Comparison of ENCODE assay signal across 10 mouse cellular contexts in genomic region chr4:147343042-147343908, GRCm38 (mm10). TPM values are rescaled to one million over a fixed set of nuclear protein-coding genes. Genes with fewer than 3 reads are reported as not detected.
DNase-seq lines count a peak whose midpoint lies in the region; ATAC-seq and TF ChIP-seq lines count a peak whose summit lies in the region.
"Not testable (repeated sequence)": the region's sequence is repeated elsewhere in the genome, so short reads cannot be mapped to it uniquely, and the experiment has no call there.
"Had no signal": no experiment of that assay in that cellular context is flagged by ENCODE, and none has a peak within 500 bp of the region (broad histone marks: within the 10 kb centered on the region; RNA-seq: fewer than 3 reads in every experiment).

No protein-coding gene starts in this region.

- peaks cover 23% of the 10 kb centered on the region for H3K9me3 ChIP-seq in G1E (replicated peaks)
- H3K9me3 ChIP-seq in embryonic facial prominence, embryonic 12.5 days, result peaks cover 49% of the 10 kb centered on the region
- peaks cover 35% of the 10 kb centered on the region for H3K9me3 ChIP-seq in hindbrain, embryonic 11.5 days (ENCODE audit: control insufficient read depth, low read length)
- peaks cover 54% of the 10 kb centered on the region for H3K9me3 ChIP-seq in kidney, embryonic 15.5 days (replicated peaks)
- peaks cover 18% of the 10 kb centered on the region for H3K9me3 ChIP-seq in liver, embryonic 16.5 days (replicated peaks; ENCODE audit: control insufficient read depth, low read length)
- H3K9me3 ChIP-seq in midbrain, embryonic 13.5 days, result peaks cover 65% of the 10 kb centered on the region
- peaks cover 30% of the 10 kb centered on the region for H3K9me3 ChIP-seq in stomach, embryonic 16.5 days (replicated peaks; ENCODE audit: control insufficient read depth, low read length)

- H3K4me3 ChIP-seq in G1E (ENCODE audit: low read depth, low read length); embryonic facial prominence, embryonic 12.5 days; hindbrain, embryonic 11.5 days (ENCODE audit: low read depth, low read length); kidney, embryonic 15.5 days (replicated peaks); liver, embryonic 16.5 days (ENCODE audit: low read depth, low read length); midbrain, embryonic 13.5 days (replicated peaks); stomach, embryonic 16.5 days (replicated peaks; ENCODE audit: low read length): not testable (repeated sequence)

- 72% methylated on average over 6 of the region's 6 CpGs for WGBS in embryonic facial prominence, embryonic 12.5 days
- 77% methylated on average over 6 of the region's 6 CpGs for WGBS in hindbrain, embryonic 11.5 days
- WGBS in kidney, embryonic 15.5 days, result 74% methylated on average over 6 of the region's 6 CpGs
- WGBS in liver, embryonic 16.5 days (ENCODE audit: insufficient replicate concordance), result 58% methylated on average over 6 of the region's 6 CpGs
- 73% methylated on average over 6 of the region's 6 CpGs for WGBS in midbrain, embryonic 13.5 days
- 76% methylated on average over 6 of the region's 6 CpGs for WGBS in stomach, embryonic 16.5 days

- TF ChIP-seq CTCF in G1E (IDR thresholded peaks at IDR 0.05; ENCODE audit: low read depth, low read length), result not testable (repeated sequence)

- H3K4me1 ChIP-seq in G1E (ENCODE audit: insufficient read depth, low read depth, low read length); embryonic facial prominence, embryonic 12.5 days; hindbrain, embryonic 11.5 days (replicated peaks; ENCODE audit: control insufficient read depth, insufficient read depth, low read length); kidney, embryonic 15.5 days; liver, embryonic 16.5 days (ENCODE audit: control insufficient read depth, low read depth, low read length); midbrain, embryonic 13.5 days (replicated peaks); stomach, embryonic 16.5 days (ENCODE audit: control insufficient read depth, insufficient read depth, low read length): not testable (repeated sequence)

- H3K4me2 ChIP-seq in embryonic facial prominence, embryonic 12.5 days (replicated peaks); hindbrain, embryonic 11.5 days (replicated peaks; ENCODE audit: low read depth, low read length); kidney, embryonic 15.5 days; liver, embryonic 16.5 days (ENCODE audit: low read depth, low read length); midbrain, embryonic 13.5 days (replicated peaks); stomach, embryonic 16.5 days (ENCODE audit: low read depth, low read length): not testable (repeated sequence)

- peak; percentile 49 for ATAC-seq in G1E (ENCODE audit: extremely low read depth, insufficient number of reproducible peaks, low FRiP score, poor library complexity, severe bottlenecking)
- peak; percentile 91 for ATAC-seq in embryonic facial prominence, embryonic 12.5 days (ENCODE audit: insufficient number of reproducible peaks, insufficient read depth, low FRiP score, low TSS enrichment)
- peak; percentile 92 for ATAC-seq in hindbrain, embryonic 11.5 days (ENCODE audit: low FRiP score)
- ATAC-seq in kidney, embryonic 15.5 days (replicated peaks; ENCODE audit: low FRiP score), result peak; percentile 87
- peak; percentile 75 for ATAC-seq in liver, embryonic 16.5 days (ENCODE audit: low read depth)
- peak; percentile 92 for ATAC-seq in midbrain, embryonic 13.5 days
- ATAC-seq in stomach, embryonic 16.5 days (ENCODE audit: insufficient read depth, low FRiP score), result peak; percentile 90

- not testable (repeated sequence) for H3K9ac ChIP-seq in embryonic facial prominence, embryonic 12.5 days; hindbrain, embryonic 11.5 days (ENCODE audit: low read depth, low read length); kidney, embryonic 15.5 days; liver, embryonic 16.5 days (ENCODE audit: low read depth, low read length); midbrain, embryonic 13.5 days (replicated peaks); stomach, embryonic 16.5 days (ENCODE audit: low read length)

- intact Hi-C loops in gastrocnemius, postnatal 14 days (cut with DNase I; ENCODE audit: low total_unique reads), result not testable (repeated sequence)

- not testable (repeated sequence) for H3K36me3 ChIP-seq in G1E (replicated peaks); embryonic facial prominence, embryonic 12.5 days; hindbrain, embryonic 11.5 days (ENCODE audit: control insufficient read depth, insufficient read depth, low read length); kidney, embryonic 15.5 days; liver, embryonic 16.5 days (ENCODE audit: control insufficient read depth, insufficient read depth); midbrain, embryonic 13.5 days; stomach, embryonic 16.5 days (ENCODE audit: control insufficient read depth, insufficient read depth, low read length)

- DNase-seq in G1E (ENCODE audit: low spot score); hindbrain, embryonic 11.5 days (ENCODE audit: low spot score): not testable (repeated sequence)
- DNase-seq in gastrocnemius, postnatal 14 days, result peak; percentile 16

- H3K27ac ChIP-seq in embryonic facial prominence, embryonic 12.5 days; hindbrain, embryonic 11.5 days (ENCODE audit: low read depth, low read length); kidney, embryonic 15.5 days; liver, embryonic 16.5 days (ENCODE audit: low read length); midbrain, embryonic 13.5 days; stomach, embryonic 16.5 days (ENCODE audit: low read length): not testable (repeated sequence)

- not testable (repeated sequence) for H3K27me3 ChIP-seq in G1E (ENCODE audit: insufficient read depth, low read length); embryonic facial prominence, embryonic 12.5 days; hindbrain, embryonic 11.5 days (ENCODE audit: control insufficient read depth, insufficient read depth, low read length); kidney, embryonic 15.5 days; liver, embryonic 16.5 days (ENCODE audit: control insufficient read depth, insufficient read depth, low read depth, low read length); midbrain, embryonic 13.5 days; stomach, embryonic 16.5 days (ENCODE audit: control insufficient read depth, insufficient read depth, low read length)

RNA-seq across cellular contexts. Expression of gene Zfp978, which starts 17.8 kb away (rescaled TPM):
- total RNA-seq in G1E (2014; fragmentation: Nextera tagmentation) (not detected in 2 replicates), G1E (2017) (0.58 and 0.60 TPM in 2 replicates)
- polyA plus RNA-seq in G1E (2012), result not detected in 2 replicates
- not detected in 2 replicates for polyA plus RNA-seq in embryonic facial prominence, embryonic 12.5 days (2016; fragmentation: Nextera tagmentation; extraction: Ambion mirVana)
- not detected for total RNA-seq in gastrocnemius, postnatal 14 days (2021)
- 0.22 TPM in 1 of 2 replicates, not detected in the other for polyA plus RNA-seq in hindbrain, embryonic 11.5 days (2014; fragmentation: Nextera tagmentation; extraction: Ambion mirVana)
- 0.33 TPM in 1 of 2 replicates, not detected in the other for polyA plus RNA-seq in kidney, embryonic 15.5 days (2015; fragmentation: Nextera tagmentation; extraction: Ambion mirVana)
- polyA plus RNA-seq in liver, embryonic 16.5 days (2015; fragmentation: Nextera tagmentation; extraction: Ambion mirVana), result 0.07 TPM in 1 of 2 replicates, not detected in the other
- polyA plus RNA-seq in midbrain, embryonic 13.5 days (2015; fragmentation: Nextera tagmentation; extraction: Ambion mirVana), result 0.13 TPM in 1 of 2 replicates, not detected in the other
- not detected in 2 replicates for polyA plus RNA-seq in stomach, embryonic 16.5 days (2015; fragmentation: Nextera tagmentation; extraction: Ambion mirVana)
- total RNA-seq: layer of hippocampus, adult 18-20 months had no signal

RNA-seq across cellular contexts. Expression of gene Zfp988, which starts 37.8 kb away (rescaled TPM):
- total RNA-seq in G1E (2014; fragmentation: Nextera tagmentation) (2.0 and 3.6 TPM in 2 replicates), G1E (2017) (0.16 and 0.41 TPM in 2 replicates)
- polyA plus RNA-seq in G1E (2012), result 0.03 TPM in 1 of 2 replicates, not detected in the other
- 0.13 TPM in 1 of 2 replicates, not detected in the other for polyA plus RNA-seq in embryonic facial prominence, embryonic 12.5 days (2016; fragmentation: Nextera tagmentation; extraction: Ambion mirVana)
- not detected for total RNA-seq in gastrocnemius, postnatal 14 days (2021)
- not detected in 2 replicates for polyA plus RNA-seq in hindbrain, embryonic 11.5 days (2014; fragmentation: Nextera tagmentation; extraction: Ambion mirVana)
- polyA plus RNA-seq in kidney, embryonic 15.5 days (2015; fragmentation: Nextera tagmentation; extraction: Ambion mirVana), result 0.23 and 0.31 TPM in 2 replicates
- 0.05 TPM in 1 of 2 replicates, not detected in the other for polyA plus RNA-seq in liver, embryonic 16.5 days (2015; fragmentation: Nextera tagmentation; extraction: Ambion mirVana)
- 0.14 TPM in 1 of 2 replicates, not detected in the other for polyA plus RNA-seq in midbrain, embryonic 13.5 days (2015; fragmentation: Nextera tagmentation; extraction: Ambion mirVana)
- 0.18 TPM in 1 of 2 replicates, not detected in the other for polyA plus RNA-seq in stomach, embryonic 16.5 days (2015; fragmentation: Nextera tagmentation; extraction: Ambion mirVana)
- total RNA-seq: heart, postnatal 14 days had no signal
